Mouse (Mus musculus): ENCODE measurements around the gene Cntnap5a.
"Not testable (repeated sequence)": the region's sequence is repeated elsewhere in the genome, so short reads cannot be mapped to it uniquely, and the experiment has no call there.

Cntnap5a gene

GRCm38 (mm10) chr1:116044083-116044482 is 359.5 kb downstream of the Cntnap5a start:
- no peak for DNase-seq (ENCODE audit: low read depth, low spot score)

- DNase-seq (ENCODE audit: low read depth, low spot score): no peak
Measured at GRCm38 (mm10) chr1:116107010-116107723, 422.6 kb downstream of the Cntnap5a start.

GRCm38 (mm10) chr1:116107724-116108058 is 423.1 kb downstream of the Cntnap5a start:
- no peak for DNase-seq (ENCODE audit: low read depth, low spot score)

- DNase-seq (ENCODE audit: low read depth, low spot score): no peak
Measured at GRCm38 (mm10) chr1:116108381-116108780, 423.8 kb downstream of the Cntnap5a start.

- no peak for DNase-seq (ENCODE audit: low read depth, low spot score)
Measured at GRCm38 (mm10) chr1:116125767-116126166, 441.2 kb downstream of the Cntnap5a start.

- no peak for DNase-seq (ENCODE audit: low read depth, low spot score)
Measured at GRCm38 (mm10) chr1:116127085-116127484, 442.5 kb downstream of the Cntnap5a start.

GRCm38 (mm10) chr1:116128450-116129246 is 444.1 kb downstream of the Cntnap5a start:
- DNase-seq (ENCODE audit: low read depth, low spot score): no peak

GRCm38 (mm10) chr1:116132471-116132870 is 447.9 kb downstream of the Cntnap5a start:
- DNase-seq (ENCODE audit: low read depth, low spot score): no peak

- no peak for DNase-seq (ENCODE audit: low read depth, low spot score)
Measured at GRCm38 (mm10) chr1:116149764-116150369, 465.3 kb downstream of the Cntnap5a start.

- DNase-seq (ENCODE audit: low read depth, low spot score): no peak
Measured at GRCm38 (mm10) chr1:116184471-116184870, 499.9 kb downstream of the Cntnap5a start.

GRCm38 (mm10) chr1:116188142-116188541 is 503.6 kb downstream of the Cntnap5a start:
- DNase-seq (ENCODE audit: low read depth, low spot score): not testable (repeated sequence)

- DNase-seq (ENCODE audit: low read depth, low spot score): no peak
Measured at GRCm38 (mm10) chr1:116192299-116192698, 507.7 kb downstream of the Cntnap5a start.

GRCm38 (mm10) chr1:116216883-116217282 is 532.3 kb downstream of the Cntnap5a start:
- DNase-seq (ENCODE audit: low read depth, low spot score): no peak

GRCm38 (mm10) chr1:116240538-116240937 is 556.0 kb downstream of the Cntnap5a start:
- DNase-seq (ENCODE audit: low read depth, low spot score): no peak

- DNase-seq (ENCODE audit: low read depth, low spot score): no peak
Measured at GRCm38 (mm10) chr1:116243856-116244255, 559.3 kb downstream of the Cntnap5a start.

- no peak for DNase-seq (ENCODE audit: low read depth, low spot score)
Measured at GRCm38 (mm10) chr1:116281144-116281543, 596.6 kb downstream of the Cntnap5a start.

- DNase-seq (ENCODE audit: low read depth, low spot score): no peak
Measured at GRCm38 (mm10) chr1:116283968-116284367, 599.4 kb downstream of the Cntnap5a start.

GRCm38 (mm10) chr1:116306555-116306954 is 622.0 kb downstream of the Cntnap5a start:
- DNase-seq (ENCODE audit: low read depth, low spot score): no peak

- no peak for DNase-seq (ENCODE audit: low read depth, low spot score)
Measured at GRCm38 (mm10) chr1:116311512-116311911, 627.0 kb downstream of the Cntnap5a start.

GRCm38 (mm10) chr1:116313269-116313668 is 628.7 kb downstream of the Cntnap5a start:
- DNase-seq (ENCODE audit: low read depth, low spot score): no peak

- DNase-seq (ENCODE audit: low read depth, low spot score): no peak
Measured at GRCm38 (mm10) chr1:116324505-116324904, 639.9 kb downstream of the Cntnap5a start.

GRCm38 (mm10) chr1:116353669-116354068 is 669.1 kb downstream of the Cntnap5a start:
- DNase-seq (ENCODE audit: low read depth, low spot score): no peak

- DNase-seq (ENCODE audit: low read depth, low spot score): no peak
Measured at GRCm38 (mm10) chr1:116365606-116366005, 681.0 kb downstream of the Cntnap5a start.
